Mouse (Mus musculus) MEL (cell line): ENCODE results near the gene Gdf7. TPM values are rescaled to one million over a fixed set of nuclear protein-coding genes. Genes with fewer than 3 reads are reported as not detected.

Experiments
- DNase-seq: peaks from one replicate; pipeline ENCODE4 v3.0.0; 2011; ENCODE audit warnings: low read depth, low spot score
- H3K27ac ChIP-seq: 2 replicates; pipeline ENCODE4 v1.5.1; 2012; ENCODE audit warnings: low read depth, mild to moderate bottlenecking, control low read depth, low read length, moderate library complexity; ENCODE audit not compliant: control insufficient read depth
- H3K27me3 ChIP-seq, 2 experiments: fragments of 150-350 bp in 1 of 2; sonication (generic) in 1 of 2; 2 replicates each; pipeline ENCODE4 v1.6.1; 2012; ENCODE audit warnings: low read length in 2 of 2, mild to moderate bottlenecking in 2 of 2, improper control_type of control experiment in 1 of 2, moderate library complexity in 1 of 2; ENCODE audit not compliant: insufficient read depth in 2 of 2, control insufficient read depth in 1 of 2
- H3K36me3 ChIP-seq, 2 experiments: 2 replicates each; pipeline ENCODE4 v1.6.1; 2012 to 2014; ENCODE audit warnings: low read length in 2 of 2, improper control_type of control experiment in 1 of 2, inconsistent platforms in 1 of 2, mild to moderate bottlenecking in 1 of 2; ENCODE audit not compliant: insufficient read depth in 2 of 2, control insufficient read depth in 1 of 2
- H3K4me1 ChIP-seq, 2 experiments: fragments of 150-350 bp in 1 of 2; sonication (generic) in 1 of 2; 2 replicates each; pipeline ENCODE4 v1.6.1; 2012; ENCODE audit warnings: low read length in 2 of 2, improper control_type of control experiment in 1 of 2, mild to moderate bottlenecking in 1 of 2; ENCODE audit not compliant: insufficient read depth in 2 of 2, control insufficient read depth in 1 of 2
- H3K4me3 ChIP-seq, 2 experiments: fragments of 150-350 bp in 1 of 2; sonication (generic) in 1 of 2; 2 replicates each; pipeline ENCODE4 v1.5.1; 2012; ENCODE audit warnings: low read depth in 2 of 2, low read length in 2 of 2, mild to moderate bottlenecking in 2 of 2, moderate library complexity in 2 of 2, control low read depth in 1 of 2, improper control_type of control experiment in 1 of 2; ENCODE audit not compliant: control insufficient read depth in 1 of 2, insufficient read depth in 1 of 2
- H3K79me2 ChIP-seq: 2 replicates; pipeline ENCODE4 v1.6.1; 2012; ENCODE audit warnings: mild to moderate bottlenecking, low read length, moderate library complexity; ENCODE audit not compliant: control insufficient read depth, poor library complexity, insufficient read depth
- H3K9ac ChIP-seq: 2 replicates; pipeline ENCODE4 v1.6.1; 2012; ENCODE audit warnings: low read depth, mild to moderate bottlenecking, control low read depth, low read length, moderate library complexity; ENCODE audit not compliant: control insufficient read depth, poor library complexity, severe bottlenecking
- H3K9me3 ChIP-seq: fragments of 150-350 bp; sonication (generic); replicated peaks from 2 replicates; pipeline ENCODE4 v1.6.1; 2012; ENCODE audit warnings: mild to moderate bottlenecking, low read length, improper control_type of control experiment, moderate library complexity; ENCODE audit not compliant: insufficient read depth
- MAX ChIP-seq: IDR thresholded peaks from 2 replicates; pipeline ENCODE4 v1.6.1; 2011; ENCODE audit warnings: low read length, improper control_type of control experiment
- MXI1 ChIP-seq: IDR thresholded peaks from 2 replicates; pipeline ENCODE4 v1.6.1; 2011; ENCODE audit warnings: mild to moderate bottlenecking, low read depth, low read length, improper control_type of control experiment
- NRF1 ChIP-seq: IDR thresholded peaks from 2 replicates; pipeline ENCODE4 v1.6.1; 2014; ENCODE audit warnings: low read depth, mild to moderate bottlenecking, inconsistent platforms, low read length, improper control_type of control experiment, moderate library complexity; ENCODE audit not compliant: poor library complexity, insufficient read depth, severe bottlenecking
- TAL1 ChIP-seq: IDR thresholded peaks from 2 replicates; pipeline ENCODE4 v1.6.1; 2012; ENCODE audit warnings: mild to moderate bottlenecking, inconsistent platforms, low read length, moderate library complexity, mixed read lengths
- TBP ChIP-seq: IDR thresholded peaks from 2 replicates; pipeline ENCODE4 v1.8.0; 2011; ENCODE audit warnings: low read depth, low read length, improper control_type of control experiment
- ZNF384 ChIP-seq: IDR thresholded peaks from 2 replicates; pipeline ENCODE4 v1.6.1; 2012; ENCODE audit warnings: low read depth, mild to moderate bottlenecking, inconsistent platforms, low read length, improper control_type of control experiment
- polyA plus RNA-seq, 2 experiments: library from polyadenylated mRNA; stranded (reverse) in 1 of 2; unstranded in 1 of 2; fragments of >175 nt in 1 of 2; fragments of >200 nt in 1 of 2; gene quantifications; 2 replicates each; pipeline versions ENCODE4 v1.2.1 to v1.2.4; 2012; ENCODE audit warnings: low replicate concordance in 2 of 2, low read depth in 1 of 2; ENCODE audit not compliant: insufficient read length in 2 of 2, insufficient read depth in 1 of 2, missing spikeins in 1 of 2
- total RNA-seq: library from RNA; depleted of rRNA; stranded (reverse); fragments of 300-350 nt; gene quantifications from 2 replicates; pipeline ENCODE4 v1.2.3, GENCODE M21; 2012; rRNA removed

Gdf7 gene
- total and polyA plus RNA-seq, 3 experiments, result not detected

- no peaks in the 10 kb centered on the region for H3K9me3 ChIP-seq
- peak; percentile 10 for DNase-seq
- no peak overlapping the region for H3K4me3 ChIP-seq
- H3K36me3 ChIP-seq, result peaks cover 0 to 4% of the 10 kb centered on the region in 2 experiments
- peaks cover 0 to 4% of the 10 kb centered on the region in 2 experiments; a peak in 1 of 4 replicates for H3K4me1 ChIP-seq
- H3K79me2 ChIP-seq, result no peaks in the 10 kb centered on the region
- no peaks in the 10 kb centered on the region for H3K27me3 ChIP-seq
- no peak overlapping the region for H3K27ac ChIP-seq
- H3K9ac ChIP-seq, result no peak overlapping the region
- no peak for TF ChIP-seq TBP
- no peak for TF ChIP-seq TAL1
- no peak for TF ChIP-seq ZNF384
- TF ChIP-seq MAX, result no peak
- TF ChIP-seq MXI1, result no peak
- TF ChIP-seq NRF1, result no peak
Observed at GRCm38 (mm10) chr12:8260297-8260696, 41.5 kb downstream of the Gdf7 start.

Other genes with a start within 250 kb of the Gdf7 start
- gene Ldah, start 93.8 kb downstream of the Gdf7 start, total RNA-seq, result 27.2 and 28.6 TPM in 2 replicates
- 100 to 1,000 TPM in 1 of 2 experiments, 10 to 100 TPM in 1; 44.2 to 132 TPM for gene Ldah, start 93.8 kb downstream of the Gdf7 start, polyA plus RNA-seq
- gene Hs1bp3, start 11.5 kb upstream of the Gdf7 start, total RNA-seq, result 4.7 and 5.4 TPM in 2 replicates
- 10 to 100 TPM in 1 of 2 experiments, not detected in 1; 17.4 TPM for gene Hs1bp3, start 11.5 kb upstream of the Gdf7 start, polyA plus RNA-seq
- gene Rhob, start 198.1 kb upstream of the Gdf7 start, total RNA-seq, result 1.4 and 1.8 TPM in 2 replicates
- 1 to 10 TPM in 1 of 2 experiments, not detected in 1; 6.0 TPM for gene Rhob, start 198.1 kb upstream of the Gdf7 start, polyA plus RNA-seq